Mouse (Mus musculus) kidney, embryonic 15.5 days (tissue): ENCODE measurements around the gene Aff3. TPM values are rescaled to one million over a fixed set of nuclear protein-coding genes. Genes with fewer than 3 reads are reported as not detected.

ENCODE experiments used
- ATAC-seq: fragments of 200-750 bp; cut with Nextera tagmentation; replicated peaks from 2 replicates; pipeline ENCODE4 v1.8.0; 2017; ENCODE audit warnings: moderate TSS enrichment; ENCODE audit not compliant: low FRiP score
- H3K27ac ChIP-seq: fragments of 300-500 bp; sonication (generic); 2 replicates; pipeline ENCODE4 v1.5.1; 2015; ENCODE audit warnings: mild to moderate bottlenecking, inconsistent platforms
- H3K27me3 ChIP-seq: fragments of 300-500 bp; sonication (generic); 2 replicates; pipeline ENCODE4 v1.6.1; 2015; ENCODE audit warnings: inconsistent platforms
- H3K36me3 ChIP-seq: fragments of 300-500 bp; sonication (generic); 2 replicates; pipeline ENCODE4 v1.6.1; 2015; ENCODE audit warnings: inconsistent platforms
- H3K4me1 ChIP-seq: fragments of 300-500 bp; sonication (generic); 2 replicates; pipeline ENCODE4 v1.6.1; 2015; ENCODE audit warnings: inconsistent platforms
- H3K4me2 ChIP-seq: fragments of 300-500 bp; sonication (generic); 2 replicates; pipeline ENCODE4 v1.6.1; 2015; ENCODE audit warnings: moderate library complexity, mild to moderate bottlenecking, inconsistent platforms
- H3K4me3 ChIP-seq: fragments of 300-500 bp; sonication (generic); replicated peaks from 2 replicates; pipeline ENCODE4 v1.5.1; 2015; ENCODE audit warnings: mild to moderate bottlenecking, inconsistent platforms
- H3K9ac ChIP-seq: fragments of 300-500 bp; sonication (generic); 2 replicates; pipeline ENCODE4 v1.6.1; 2015; ENCODE audit warnings: mild to moderate bottlenecking, inconsistent platforms
- H3K9me3 ChIP-seq: fragments of 300-500 bp; sonication (generic); replicated peaks from 2 replicates; pipeline ENCODE4 v1.6.1; 2016; ENCODE audit warnings: inconsistent platforms
- WGBS: fragments of 180-500 bp; shearing (Covaris S2); methylation state at CpG from one replicate; pipeline ENCODE4 v1.1.7; 2015; ENCODE audit warnings: mixed read lengths; 5-methylcytosine and 5-hydroxymethylcytosine counted together
- polyA plus RNA-seq: library from polyadenylated mRNA; unstranded; fragments of >200 nt; fragmentation: Nextera tagmentation; extraction: Ambion mirVana; gene quantifications from 2 replicates; pipeline ENCODE4 v1.2.1, GENCODE M21; 2015

Aff3 gene
- polyA plus RNA-seq, 1 experiment from 2014 or later: 7.5 TPM

- no peak overlapping the region for H3K4me3 ChIP-seq
- H3K27ac ChIP-seq: no peak overlapping the region
- 84% methylated on average over 15 of the region's 15 CpGs for WGBS
- no peak for ATAC-seq
- peaks cover 54% of the 10 kb centered on the region for H3K36me3 ChIP-seq
- 0 out of 2 replicates have a peak, but pooled peaks cover 3% of the 10 kb centered on the region for H3K4me1 ChIP-seq
- H3K4me2 ChIP-seq: no peak overlapping the region
- H3K9ac ChIP-seq: no peak overlapping the region
- no peaks in the 10 kb centered on the region for H3K27me3 ChIP-seq
- H3K9me3 ChIP-seq: no peaks in the 10 kb centered on the region
Measured at GRCm38 (mm10) chr1:38181020-38181550, 483.7 kb downstream of the Aff3 start.

GRCm38 (mm10) chr1:38178929-38179328 lies 485.8 kb downstream of the Aff3 start:
- Histone ChIP-seq H3K27me3 (no peaks in the 10 kb centered on the region), H3K4me2 (no peak overlapping the region), H3K4me1 (no peaks in the 10 kb centered on the region), H3K4me3 (no peak overlapping the region), H3K27ac (no peak overlapping the region), H3K9me3 (no peaks in the 10 kb centered on the region), H3K36me3 (peaks cover 49% of the 10 kb centered on the region), H3K9ac (no peak overlapping the region)
- no peak for ATAC-seq
- WGBS: 90% methylated on average over 8 of the region's 8 CpGs

GRCm38 (mm10) chr1:38176077-38176476 lies 488.7 kb downstream of the Aff3 start:
- Histone ChIP-seq H3K9ac (no peak overlapping the region), H3K27ac (no peak overlapping the region), H3K9me3 (no peaks in the 10 kb centered on the region), H3K4me2 (no peak overlapping the region), H3K4me1 (no peaks in the 10 kb centered on the region), H3K36me3 (peaks cover 27% of the 10 kb centered on the region), H3K4me3 (no peak overlapping the region), H3K27me3 (no peaks in the 10 kb centered on the region)
- ATAC-seq: no peak
- 87% methylated on average over 7 of the region's 7 CpGs for WGBS

GRCm38 (mm10) chr1:38171874-38172273 lies 492.9 kb downstream of the Aff3 start:
- Histone ChIP-seq H3K9ac (no peak overlapping the region), H3K36me3 (no peaks in the 10 kb centered on the region), H3K4me1 (no peaks in the 10 kb centered on the region), H3K4me2 (no peak overlapping the region), H3K27ac (no peak overlapping the region), H3K27me3 (no peaks in the 10 kb centered on the region), H3K4me3 (no peak overlapping the region), H3K9me3 (no peaks in the 10 kb centered on the region)
- 79% methylated on average over 4 of the region's 4 CpGs for WGBS
- ATAC-seq: no peak

- ATAC-seq: no peak
- Histone ChIP-seq H3K27me3 (no peaks in the 10 kb centered on the region), H3K9me3 (no peaks in the 10 kb centered on the region), H3K4me1 (no peaks in the 10 kb centered on the region), H3K27ac (no peak overlapping the region), H3K36me3 (no peaks in the 10 kb centered on the region), H3K9ac (no peak overlapping the region), H3K4me3 (no peak overlapping the region), H3K4me2 (no peak overlapping the region)
- 69% methylated on average over 2 of the region's 2 CpGs for WGBS
Measured at GRCm38 (mm10) chr1:38165696-38166095, 499.1 kb downstream of the Aff3 start.

GRCm38 (mm10) chr1:38150086-38150485 lies 514.7 kb downstream of the Aff3 start:
- no peaks in the 10 kb centered on the region for H3K9me3 ChIP-seq
- no peak overlapping the region for H3K4me3 ChIP-seq
- H3K36me3 ChIP-seq: no peaks in the 10 kb centered on the region
- H3K27ac ChIP-seq: no peak overlapping the region
- H3K27me3 ChIP-seq: no peaks in the 10 kb centered on the region
- no peak overlapping the region for H3K9ac ChIP-seq
- H3K4me2 ChIP-seq: no peak overlapping the region
- H3K4me1 ChIP-seq: no peaks in the 10 kb centered on the region
- no peak for ATAC-seq
- WGBS: 71% methylated on average over 5 of the region's 5 CpGs

- Histone ChIP-seq H3K4me2 (no peak overlapping the region), H3K27ac (no peak overlapping the region), H3K4me1 (no peaks in the 10 kb centered on the region), H3K36me3 (no peaks in the 10 kb centered on the region), H3K4me3 (no peak overlapping the region), H3K9me3 (no peaks in the 10 kb centered on the region), H3K9ac (no peak overlapping the region), H3K27me3 (no peaks in the 10 kb centered on the region)
- WGBS: 90% methylated on average over 4 of the region's 4 CpGs
- ATAC-seq: no peak
Measured at GRCm38 (mm10) chr1:38146008-38146407, 518.7 kb downstream of the Aff3 start.

GRCm38 (mm10) chr1:38141371-38141770 lies 523.4 kb downstream of the Aff3 start:
- Histone ChIP-seq H3K36me3 (no peaks in the 10 kb centered on the region), H3K9ac (no peak overlapping the region), H3K27ac (no peak overlapping the region), H3K4me3 (no peak overlapping the region), H3K27me3 (no peaks in the 10 kb centered on the region), H3K9me3 (no peaks in the 10 kb centered on the region), H3K4me2 (no peak overlapping the region), H3K4me1 (no peaks in the 10 kb centered on the region)
- 77% methylated on average over 1 of the region's 1 CpGs for WGBS
- no peak for ATAC-seq

- H3K9ac ChIP-seq: no peak overlapping the region
- no peak for ATAC-seq
- H3K27me3 ChIP-seq: no peaks in the 10 kb centered on the region
- H3K27ac ChIP-seq: no peak overlapping the region
- H3K4me3 ChIP-seq: no peak overlapping the region
- H3K4me2 ChIP-seq: no peak overlapping the region
- H3K4me1 ChIP-seq: no peaks in the 10 kb centered on the region
- H3K9me3 ChIP-seq: no peaks in the 10 kb centered on the region
- 78% methylated on average over 2 of the region's 2 CpGs for WGBS
- no peaks in the 10 kb centered on the region for H3K36me3 ChIP-seq
Measured at GRCm38 (mm10) chr1:38140911-38141310, 523.8 kb downstream of the Aff3 start.

GRCm38 (mm10) chr1:38139396-38139795 lies 525.4 kb downstream of the Aff3 start:
- H3K4me1 ChIP-seq: no peaks in the 10 kb centered on the region
- H3K36me3 ChIP-seq: no peaks in the 10 kb centered on the region
- WGBS: 78% methylated on average over 2 of the region's 2 CpGs
- H3K27ac ChIP-seq: no peak overlapping the region
- no peaks in the 10 kb centered on the region for H3K9me3 ChIP-seq
- no peaks in the 10 kb centered on the region for H3K27me3 ChIP-seq
- no peak overlapping the region for H3K4me2 ChIP-seq
- H3K4me3 ChIP-seq: no peak overlapping the region
- no peak for ATAC-seq
- H3K9ac ChIP-seq: no peak overlapping the region

GRCm38 (mm10) chr1:38132942-38133341 lies 531.8 kb downstream of the Aff3 start:
- Histone ChIP-seq H3K27me3 (no peaks in the 10 kb centered on the region), H3K4me2 (no peak overlapping the region), H3K9ac (no peak overlapping the region), H3K4me1 (peaks cover 18% of the 10 kb centered on the region), H3K27ac (no peak overlapping the region), H3K36me3 (no peaks in the 10 kb centered on the region), H3K9me3 (no peaks in the 10 kb centered on the region), H3K4me3 (no peak overlapping the region)
- 71% methylated on average over 6 of the region's 6 CpGs for WGBS
- ATAC-seq: no peak

GRCm38 (mm10) chr1:38130715-38131483 lies 533.9 kb downstream of the Aff3 start:
- Histone ChIP-seq H3K36me3 (no peaks in the 10 kb centered on the region), H3K9ac (no peak overlapping the region), H3K27ac (no peak overlapping the region), H3K4me1 (peaks cover 31% of the 10 kb centered on the region), H3K4me2 (0 out of 2 replicates have a peak overlapping the region, but pooled peaks have one; percentile 91), H3K9me3 (no peaks in the 10 kb centered on the region), H3K27me3 (no peaks in the 10 kb centered on the region), H3K4me3 (no peak overlapping the region)
- 52% methylated on average over 10 of the region's 10 CpGs for WGBS
- no peak for ATAC-seq
